Mouse (Mus musculus): Measurements from ENCODE around the gene Slc22a6.

Gene Slc22a6

DNA sequence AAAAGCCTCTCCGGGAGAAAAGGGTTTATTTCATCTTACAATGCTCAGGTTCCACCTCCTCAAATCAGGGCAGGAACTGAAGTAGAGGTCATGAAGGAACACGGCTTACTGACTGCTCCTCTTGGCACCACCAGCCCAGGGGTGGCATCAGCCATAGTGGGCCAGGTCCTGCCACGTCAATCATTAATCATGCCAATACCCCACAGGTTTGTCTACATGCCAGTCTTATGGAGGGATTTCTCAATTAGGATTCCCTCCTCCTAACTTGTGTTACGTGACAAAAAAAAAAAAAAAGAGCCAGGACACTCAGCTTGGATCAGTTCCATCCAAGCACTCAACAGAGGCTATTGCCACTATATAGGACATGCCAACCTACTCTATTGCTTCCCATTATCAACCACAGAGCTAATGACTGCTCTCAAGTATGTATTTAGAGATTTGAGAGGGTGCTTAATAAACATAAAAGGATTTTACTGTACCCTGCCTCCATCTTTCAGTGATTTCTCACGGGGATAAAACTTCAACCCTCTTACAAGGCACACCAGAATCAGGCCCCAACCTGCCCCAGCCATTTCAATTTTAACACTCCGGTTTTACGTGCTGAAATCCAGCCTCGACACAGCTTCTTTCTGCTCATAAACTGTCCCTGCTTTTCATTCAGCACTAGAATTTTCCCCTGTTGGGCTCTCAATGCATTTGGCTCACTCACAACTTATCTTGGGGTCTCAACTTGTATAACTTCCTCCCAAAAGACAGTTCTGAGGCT lies 6.3 kb upstream of the Slc22a6 start:
- no peak for DNase-seq (ENCODE audit: low spot score in 2 of 2)

DNA sequence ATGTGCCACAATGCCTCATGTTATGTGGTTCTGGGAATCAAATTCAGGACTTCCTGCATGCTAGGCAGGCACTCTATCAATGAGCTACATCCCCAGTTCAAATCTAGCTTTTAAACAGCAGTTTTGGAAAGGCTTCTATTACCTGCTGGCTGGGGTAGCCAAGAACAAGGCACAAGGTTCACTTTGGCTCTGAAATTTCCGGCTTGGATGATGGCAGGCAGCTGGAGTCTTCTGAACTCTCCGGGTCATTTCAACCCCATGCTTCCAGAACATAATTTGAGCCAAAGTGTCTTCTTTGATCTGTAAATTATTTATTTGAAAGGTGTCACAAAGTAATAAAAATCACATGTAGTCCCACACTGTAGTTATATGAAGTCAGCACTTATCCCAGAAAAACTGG lies 4.7 kb upstream of the Slc22a6 start:
- DNase-seq (ENCODE audit: low spot score in 2 of 2): no peak

DNA sequence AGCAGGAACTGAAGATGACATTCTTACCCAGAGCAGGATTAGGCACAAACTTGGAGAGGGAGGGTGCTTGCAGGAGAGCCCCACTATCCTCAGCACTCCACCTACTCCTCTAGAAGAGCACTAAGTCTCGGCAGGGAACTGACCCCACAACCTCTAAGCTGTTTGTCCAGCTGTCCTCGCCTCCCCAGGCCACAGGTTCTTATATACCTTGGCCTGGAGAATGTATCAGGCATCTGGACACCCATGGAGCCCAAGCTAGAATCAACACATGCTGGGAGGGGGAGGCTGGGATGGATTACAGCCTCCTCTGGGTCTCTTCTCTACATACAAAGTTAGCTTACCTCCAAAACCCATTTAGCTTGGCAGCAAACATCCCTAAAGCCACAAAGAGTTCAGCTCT lies 3.5 kb upstream of the Slc22a6 start:
- DNase-seq (ENCODE audit: low spot score in 2 of 2): no peak

DNA sequence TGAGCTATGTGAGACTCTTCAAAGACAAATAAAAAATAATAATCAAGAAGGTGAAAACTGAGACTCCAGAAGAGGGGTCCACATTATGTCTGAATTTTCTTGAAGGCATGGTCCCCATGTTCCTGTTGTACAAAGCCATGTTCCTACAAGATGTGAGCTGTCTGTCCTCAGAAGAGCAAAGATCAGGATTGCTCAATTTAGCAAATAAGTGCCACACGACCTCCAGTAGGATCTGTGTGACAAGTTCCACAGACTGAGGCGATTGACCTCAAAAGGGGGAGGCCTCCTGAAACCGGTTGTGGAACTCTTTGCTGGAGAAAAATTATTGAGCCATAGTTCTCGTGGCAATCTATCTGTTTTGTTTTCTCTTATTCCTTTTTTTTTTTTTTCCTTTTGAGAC lies 1.5 kb upstream of the Slc22a6 start:
- no peak for DNase-seq (ENCODE audit: low spot score in 2 of 2)

DNA sequence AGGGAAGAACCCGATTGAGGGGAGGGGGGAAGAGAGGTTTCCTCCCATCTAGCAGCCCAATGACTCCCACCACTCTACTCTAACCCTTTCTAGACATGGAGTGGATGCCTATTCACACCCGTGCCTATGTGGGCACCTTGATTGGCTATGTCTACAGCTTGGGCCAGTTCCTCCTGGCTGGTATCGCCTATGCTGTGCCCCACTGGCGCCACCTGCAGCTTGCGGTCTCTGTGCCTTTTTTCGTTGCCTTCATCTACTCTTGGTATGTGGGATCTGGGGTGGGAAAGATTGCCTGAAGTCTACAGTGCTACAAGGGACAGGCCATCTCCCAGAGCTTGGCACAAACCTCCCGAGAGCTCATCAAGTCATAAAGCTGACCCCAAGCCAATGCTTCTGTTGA lies 3.3 kb downstream of the Slc22a6 start:
- DNase-seq (ENCODE audit: low spot score in 2 of 2): no peak

DNA sequence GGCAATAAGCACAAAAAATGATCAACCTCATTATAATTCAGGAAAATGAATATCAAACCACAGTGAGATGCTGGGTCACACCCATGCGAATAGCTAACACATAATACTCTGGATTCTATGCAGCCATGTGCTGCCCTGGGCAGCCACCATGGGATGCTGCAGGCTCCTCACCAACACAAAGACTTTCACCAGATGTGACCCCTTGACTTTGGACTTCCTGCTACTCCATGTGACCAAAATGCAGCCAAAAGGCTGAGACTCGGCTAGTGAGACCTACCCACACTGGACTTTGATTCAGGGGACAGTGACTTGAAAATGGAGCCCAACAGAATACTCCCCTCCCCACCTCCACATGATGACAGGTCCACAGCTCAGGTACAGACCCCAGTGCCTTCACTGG lies 12.4 kb downstream of the Slc22a6 start:
- DNase-seq (ENCODE audit: low spot score in 2 of 2): no peak

DNA sequence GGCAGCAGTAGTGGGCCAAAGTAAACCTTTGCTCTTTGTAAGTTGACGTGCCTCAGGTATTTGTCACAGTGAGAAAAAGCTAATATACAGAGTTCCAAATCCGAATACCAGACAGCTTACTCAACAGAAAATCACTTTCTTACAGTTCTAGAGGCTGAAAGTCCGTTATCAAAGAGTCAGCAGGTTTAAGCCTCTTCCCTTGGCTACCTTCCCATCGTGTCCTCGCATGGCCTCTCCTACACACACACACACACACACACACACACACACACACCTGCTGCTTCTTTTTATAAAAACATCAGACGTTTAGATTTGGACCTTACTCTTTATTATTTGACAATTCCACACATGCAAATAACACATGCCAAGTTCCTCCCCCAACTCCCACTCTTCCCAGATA lies 13.0 kb downstream of the Slc22a6 start:
- no peak for DNase-seq (ENCODE audit: low spot score in 2 of 2)

DNA sequence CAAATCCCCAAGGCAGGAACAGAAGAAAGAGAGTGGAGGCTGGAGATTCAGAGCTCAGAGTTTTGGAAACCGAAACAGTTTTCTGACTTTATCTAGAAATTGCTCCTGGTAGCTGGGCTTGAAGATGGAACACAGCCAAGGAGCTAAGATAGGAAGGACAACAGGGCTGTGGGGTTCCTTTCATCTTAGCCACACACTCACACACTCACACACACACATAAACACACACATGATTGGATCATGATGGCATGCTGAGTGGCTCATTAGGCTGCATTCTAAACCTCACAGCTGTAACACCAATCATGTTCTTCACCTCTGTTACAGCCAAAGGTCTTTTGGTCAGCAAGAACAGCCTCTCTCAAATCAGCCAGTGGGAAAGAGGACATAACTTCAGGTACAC lies 14.2 kb downstream of the Slc22a6 start:
- no peak for DNase-seq (ENCODE audit: low spot score in 2 of 2)

DNA sequence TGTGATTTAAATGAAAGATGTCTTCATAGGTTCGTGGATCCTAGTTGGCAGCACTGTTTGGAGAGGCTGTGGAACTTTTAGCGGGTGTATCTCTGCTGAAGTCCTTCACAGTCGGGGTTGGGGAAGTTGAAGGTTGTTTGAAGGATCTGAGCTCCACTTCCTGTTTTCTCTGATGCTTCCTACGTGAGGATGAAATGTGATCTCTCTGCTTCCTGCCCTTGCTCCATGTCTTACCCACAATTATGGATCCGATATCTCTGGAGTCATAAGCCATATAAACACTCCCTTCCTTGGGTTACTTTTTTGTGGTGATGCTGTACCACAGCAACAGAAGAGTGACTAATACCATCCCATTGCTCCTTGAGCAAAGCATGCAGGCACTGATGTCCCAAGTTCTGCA lies 24.2 kb downstream of the Slc22a6 start:
- DNase-seq (ENCODE audit: low spot score in 2 of 2): no peak

DNA sequence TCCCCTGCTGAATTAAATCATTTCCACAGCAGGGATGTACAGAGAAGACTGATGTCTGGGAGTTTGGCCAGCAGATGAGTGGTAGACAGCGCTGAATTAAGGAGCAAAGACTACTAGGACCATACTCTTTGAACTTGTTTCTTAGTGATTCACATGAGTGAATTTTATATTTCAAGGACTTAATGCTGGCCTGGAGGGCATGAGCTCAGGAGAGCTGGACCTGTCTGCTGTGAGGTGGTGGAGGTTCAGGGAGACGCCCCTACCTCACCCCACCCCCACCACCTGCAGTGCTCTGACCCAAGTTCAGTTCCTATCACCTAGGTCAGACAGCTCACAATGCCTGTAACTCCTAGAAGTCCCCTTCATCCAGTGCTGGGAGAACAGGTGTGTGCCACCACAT lies 28.6 kb downstream of the Slc22a6 start:
- DNase-seq (ENCODE audit: low spot score in 2 of 2): no peak

DNA sequence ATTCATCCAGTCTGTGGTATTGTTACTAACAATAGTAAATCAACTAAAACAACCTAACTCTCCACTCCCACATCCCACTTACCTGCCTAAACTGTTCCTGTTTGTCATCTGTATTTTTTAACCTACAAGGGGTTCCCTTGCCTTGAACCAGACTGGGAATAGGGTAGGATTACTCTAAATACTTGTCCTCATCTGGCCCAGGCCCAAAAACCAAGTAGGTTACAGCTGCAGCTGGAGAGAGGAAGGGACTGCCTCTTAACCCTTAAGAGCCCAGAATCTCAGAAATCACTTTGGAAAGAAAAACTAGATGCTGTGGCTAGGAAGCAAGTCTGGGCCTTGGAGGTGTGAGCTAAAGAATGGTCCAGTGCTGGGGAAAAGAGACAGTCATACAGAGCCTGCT lies 38.0 kb downstream of the Slc22a6 start:
- no peak for DNase-seq (ENCODE audit: low spot score in 2 of 2)

DNA sequence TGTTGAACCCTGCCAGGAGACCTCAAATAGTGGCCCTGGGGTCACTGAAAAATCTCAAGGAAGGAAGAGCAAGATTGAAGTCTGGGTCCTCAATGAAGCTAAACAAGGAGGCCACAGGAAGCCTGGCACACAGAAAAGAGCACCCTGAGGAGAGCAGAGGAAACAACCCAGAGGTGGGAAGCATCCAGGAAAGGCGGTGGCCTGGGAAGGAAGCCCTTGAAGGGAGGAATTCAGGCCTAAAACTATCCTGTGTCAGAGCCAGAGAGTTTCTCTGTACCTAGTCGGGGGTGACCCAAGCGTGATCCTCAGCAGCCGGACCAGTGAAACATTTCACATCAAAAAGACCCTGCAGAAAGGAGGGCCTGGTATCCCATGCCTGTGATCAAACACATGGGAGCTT lies 38.5 kb downstream of the Slc22a6 start:
- DNase-seq (ENCODE audit: low spot score in 2 of 2): no peak

DNA sequence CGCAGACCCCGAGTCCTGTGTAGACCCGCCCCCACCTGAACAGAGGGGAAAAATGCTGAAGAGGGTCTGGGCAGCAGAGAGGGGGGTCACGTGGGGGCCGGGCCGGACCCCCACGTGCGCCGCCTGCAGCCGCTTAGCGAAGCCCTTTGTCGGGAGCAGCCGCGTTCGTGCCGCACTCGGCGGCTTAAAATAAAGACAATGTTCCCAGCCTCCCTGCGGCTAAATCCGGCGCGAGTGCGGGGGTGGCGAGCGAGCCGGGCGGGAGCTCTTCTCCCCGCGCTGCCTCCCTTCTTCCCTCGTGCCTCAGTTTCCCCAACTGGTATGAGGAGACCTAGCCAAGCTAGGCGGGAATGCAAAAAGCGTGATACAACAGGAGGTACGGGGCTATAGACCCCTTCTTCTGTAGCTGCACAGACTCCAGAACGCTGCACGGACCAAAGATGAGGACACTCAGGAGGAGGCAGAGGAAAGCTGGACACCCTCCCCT lies 44.0 kb downstream of the Slc22a6 start:
- DNase-seq (ENCODE audit: low spot score in 2 of 2): peak; percentile 65 to 76

DNA sequence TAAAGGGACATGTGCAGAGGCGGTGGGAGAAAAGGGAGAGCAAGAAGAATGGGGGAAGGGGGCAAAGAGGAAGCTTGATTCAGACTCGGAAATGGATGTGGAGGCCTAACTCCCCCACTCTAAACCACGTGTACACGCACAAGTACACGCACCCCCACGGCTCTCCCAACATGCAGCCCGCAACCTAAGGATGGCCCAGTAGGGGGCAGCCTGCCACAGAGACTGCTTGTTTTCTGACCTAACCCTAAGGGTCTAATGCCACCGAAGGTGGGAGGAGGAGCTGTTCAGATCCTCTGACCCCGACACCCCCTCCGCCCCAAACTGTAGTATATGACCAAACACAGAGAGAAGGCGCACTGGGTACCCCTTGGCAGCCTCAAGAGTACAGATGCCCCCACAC lies 44.5 kb downstream of the Slc22a6 start:
- peak; percentile 83 to 85 for DNase-seq (ENCODE audit: low spot score in 2 of 2)

DNA sequence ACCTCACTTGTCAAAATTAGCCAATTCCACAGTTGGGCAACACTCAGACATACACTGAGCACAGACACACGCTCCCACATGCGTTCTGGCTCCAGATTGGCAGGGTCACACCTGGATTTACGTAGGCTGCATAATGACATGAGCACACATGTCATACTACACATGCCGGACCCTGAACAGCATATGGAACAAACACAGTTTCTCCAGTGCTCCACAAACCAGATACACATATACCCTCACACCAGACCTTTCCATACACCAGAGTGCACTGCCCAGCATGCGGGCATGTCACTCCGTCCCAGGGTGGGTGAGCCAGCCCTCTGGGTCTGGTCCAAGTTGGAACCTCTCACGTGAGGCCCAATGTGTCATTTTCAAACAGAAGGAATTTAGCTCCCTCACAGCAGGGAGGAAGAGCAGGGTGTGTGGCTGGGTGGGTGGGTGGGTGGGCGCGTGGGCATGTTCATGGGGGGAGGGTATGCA lies 45.6 kb downstream of the Slc22a6 start, which contains the start of gene Chrm1:
Chrm1 (plus strand) TSS at position 430 of the 480 bp plus-strand sequence.
- peak in 1 of 2 experiments; percentile 36 for DNase-seq (ENCODE audit: low spot score in 2 of 2)

DNA sequence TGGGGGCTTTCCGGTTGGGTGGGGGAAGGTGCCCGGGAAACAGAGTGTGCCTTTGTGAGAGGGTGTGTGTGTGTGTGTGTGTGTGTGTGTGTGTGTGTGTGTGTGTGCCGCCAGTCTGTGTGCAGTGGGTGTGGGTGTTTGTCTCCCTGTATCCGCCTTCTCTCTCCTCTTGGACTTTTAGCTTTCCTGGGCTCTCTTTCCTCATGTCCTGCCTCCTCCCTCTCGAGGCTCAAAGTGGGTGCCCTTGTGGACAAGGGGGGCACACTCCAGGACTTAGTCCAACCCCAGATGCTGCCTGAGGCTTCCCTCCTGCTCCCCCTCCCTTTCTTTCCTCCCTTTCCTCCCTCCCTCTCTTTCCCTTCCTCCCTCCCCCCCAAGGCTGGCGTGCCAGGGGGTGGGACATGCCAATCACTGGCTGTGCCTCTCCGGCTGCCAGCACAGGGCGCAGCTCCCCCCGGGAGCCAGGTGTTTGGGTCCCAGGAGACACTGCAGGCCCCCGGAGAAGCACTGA lies 46.1 kb downstream of the Slc22a6 start:
- peak; percentile 70 to 71 for DNase-seq (ENCODE audit: low spot score in 2 of 2)

DNA sequence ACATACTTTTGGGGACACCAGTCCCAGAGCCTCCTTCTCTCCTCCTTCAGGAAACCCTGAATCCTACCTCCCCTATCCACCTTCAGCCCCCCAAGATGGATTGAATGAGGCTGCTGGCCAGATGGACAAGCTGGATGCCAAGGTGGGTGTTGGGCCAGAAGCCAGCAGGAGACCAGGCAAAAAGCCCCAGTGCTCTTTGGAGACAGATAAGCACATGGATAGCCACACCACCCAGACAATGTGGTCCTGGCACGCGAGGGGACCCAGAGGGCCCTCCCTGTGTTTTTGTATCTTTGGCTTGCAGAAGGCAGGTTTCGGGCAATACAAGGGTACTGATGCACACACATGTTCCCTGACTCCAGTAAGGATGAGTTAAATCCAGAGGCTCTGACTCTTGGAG lies 47.0 kb downstream of the Slc22a6 start:
- DNase-seq (ENCODE audit: low spot score in 2 of 2): no peak

DNA sequence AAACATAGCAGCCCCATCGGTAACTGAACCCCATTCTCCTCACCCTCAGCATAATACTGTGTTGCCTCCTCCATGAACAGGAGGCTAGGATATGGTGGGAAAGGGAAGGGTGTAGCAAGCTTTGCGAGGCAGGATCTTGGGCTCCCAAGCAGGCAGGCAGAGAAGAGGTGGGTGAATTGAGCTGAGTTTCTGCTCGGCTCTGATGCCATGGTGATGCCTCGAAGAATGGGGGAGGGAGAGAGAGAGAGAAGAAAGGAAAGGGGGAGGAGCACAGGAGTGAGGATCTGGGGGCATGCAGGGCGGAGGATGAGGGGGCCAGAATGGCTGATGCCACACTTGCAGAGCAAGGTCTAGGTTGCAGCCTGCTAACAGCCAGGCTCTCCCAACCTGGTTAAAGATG lies 47.9 kb downstream of the Slc22a6 start:
- peak in 1 of 2 experiments; percentile 46 for DNase-seq (ENCODE audit: low spot score in 2 of 2)

DNA sequence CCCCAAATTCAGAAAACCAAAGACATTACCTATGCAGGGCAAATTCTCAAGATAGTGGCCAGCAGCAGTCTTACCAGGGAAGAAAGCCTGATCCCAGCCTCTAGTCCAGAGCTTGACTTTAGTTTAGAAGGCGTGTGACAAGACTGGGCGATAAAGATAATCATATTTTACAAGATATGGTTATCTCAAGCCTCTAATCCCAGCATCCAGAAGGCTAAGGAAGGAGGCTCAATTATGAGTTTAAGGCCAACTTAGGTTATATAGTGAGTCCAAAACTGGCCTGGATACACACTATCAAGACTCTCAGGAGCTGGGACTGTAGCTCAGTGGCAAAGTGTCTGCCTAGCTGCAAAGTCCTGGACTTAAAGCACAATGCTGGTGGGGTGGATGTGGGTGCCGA lies 55.0 kb downstream of the Slc22a6 start:
- DNase-seq (ENCODE audit: low spot score in 2 of 2): no peak

DNA sequence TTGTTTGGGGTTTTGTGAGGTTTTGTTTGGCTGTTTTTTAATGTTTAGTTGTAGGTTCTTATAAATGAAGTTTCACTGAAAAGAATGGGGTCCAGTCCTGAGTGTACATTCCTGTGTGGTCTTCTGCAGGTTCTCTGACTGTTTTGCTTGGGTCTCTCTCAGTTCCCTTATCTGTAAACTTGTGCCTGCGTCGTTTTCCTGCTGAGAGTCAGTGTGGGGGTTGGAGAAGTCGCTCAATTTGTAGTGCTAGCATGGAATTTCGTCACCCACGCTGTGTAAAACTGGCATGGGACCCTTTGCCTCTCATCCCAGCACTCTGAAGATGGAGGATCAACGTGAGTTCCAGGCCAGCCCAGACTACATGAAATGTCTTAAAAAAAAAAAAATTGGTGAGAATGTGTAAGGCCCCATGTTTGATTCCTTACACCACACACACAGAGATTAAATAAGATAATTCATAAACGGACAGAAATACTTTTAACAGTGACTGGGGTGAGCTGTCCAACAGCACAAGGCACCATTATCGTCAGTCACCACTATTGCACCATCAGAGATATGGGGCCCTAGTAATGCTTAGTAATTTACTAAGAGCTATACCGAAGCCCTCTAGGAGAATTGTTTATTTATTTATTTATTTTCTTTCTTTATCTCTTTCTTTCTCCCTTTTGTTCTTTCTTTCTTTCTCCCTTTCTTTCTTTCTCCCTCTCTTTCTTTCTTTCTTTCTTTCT lies 55.7 kb downstream of the Slc22a6 start:
- DNase-seq (ENCODE audit: low spot score in 2 of 2): no peak

All from frontal cortex, postnatal 14 days (tissue).